Mouse (Mus musculus): Measurements from ENCODE around the gene Fam20a.

DNA sequence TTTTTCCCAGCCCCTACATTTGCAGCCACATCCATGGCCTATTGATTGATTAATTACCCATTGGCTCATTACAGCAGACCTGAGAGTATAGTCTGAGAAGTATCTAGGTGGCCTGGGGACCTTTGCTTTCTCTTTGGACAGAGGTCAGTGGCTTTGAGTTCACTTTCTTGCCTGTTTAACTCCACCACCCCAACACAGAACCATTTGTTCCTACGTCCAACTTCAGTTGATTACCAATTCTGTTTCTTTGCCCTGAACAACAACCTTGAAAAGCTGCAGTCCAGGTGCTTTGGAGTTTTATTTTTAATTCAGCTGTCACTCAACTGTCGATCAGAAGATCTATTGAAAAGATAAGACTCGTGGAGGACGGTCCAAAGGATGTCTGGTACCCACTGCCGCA, 12.6 kb downstream of the Fam20a start:
- no peak for TF ChIP-seq CTCF (IDR thresholded peaks at IDR 0.05)
- no peak for TF ChIP-seq EP300 (IDR thresholded peaks at IDR 0.05)
